Mouse (Mus musculus) forebrain, embryonic 14.5 days (tissue): ENCODE data around the gene Tmem45a. TPM values are rescaled to one million over a fixed set of nuclear protein-coding genes. Genes with fewer than 3 reads are reported as not detected.

Source experiments
- ATAC-seq: fragments of 200-750 bp; cut with Nextera tagmentation; 2 replicates; pipeline ENCODE4 v1.8.0; 2017; ENCODE audit warnings: mild to moderate bottlenecking, moderate library complexity
- DNase-seq: peaks from one replicate; pipeline ENCODE4 v3.0.0-alpha.2; 2015; ENCODE audit warnings: low spot score
- H3K27ac ChIP-seq: fragments of 300-500 bp; sonication (generic); 2 replicates; pipeline ENCODE4 v1.5.1; 2014; ENCODE audit warnings: low read depth, mild to moderate bottlenecking, control low read depth, low read length, moderate library complexity
- H3K27me3 ChIP-seq: fragments of 300-500 bp; sonication (generic); replicated peaks from 2 replicates; pipeline ENCODE4 v1.6.1; 2014; ENCODE audit warnings: low read length, control low read depth, mixed read lengths; ENCODE audit not compliant: control insufficient read depth, insufficient read depth
- H3K36me3 ChIP-seq: fragments of 300-500 bp; sonication (generic); 2 replicates; pipeline ENCODE4 v1.6.1; 2014; ENCODE audit warnings: low read length, control low read depth; ENCODE audit not compliant: control insufficient read depth, insufficient read depth
- H3K4me1 ChIP-seq: fragments of 300-500 bp; sonication (generic); 2 replicates; pipeline ENCODE4 v1.6.1; 2014; ENCODE audit warnings: antibody characterized with exemption, low read length, control low read depth; ENCODE audit not compliant: control insufficient read depth, insufficient read depth
- H3K4me2 ChIP-seq: fragments of 300-500 bp; sonication (generic); 2 replicates; pipeline ENCODE4 v1.6.1; 2014; ENCODE audit warnings: mild to moderate bottlenecking, control low read depth, low read length
- H3K4me3 ChIP-seq: fragments of 300-500 bp; sonication (generic); 2 replicates; pipeline ENCODE4 v1.5.1; 2014; ENCODE audit warnings: low read depth, low read length, control low read depth
- H3K9ac ChIP-seq: fragments of 300-500 bp; sonication (generic); 2 replicates; pipeline ENCODE4 v1.6.1; 2014; ENCODE audit warnings: mild to moderate bottlenecking, low read length, control low read depth, moderate library complexity
- H3K9me3 ChIP-seq: fragments of 300-500 bp; sonication (generic); replicated peaks from 2 replicates; pipeline ENCODE4 v1.6.1; 2016; ENCODE audit warnings: low read length, control low read depth, mixed read lengths; ENCODE audit not compliant: control insufficient read depth
- WGBS: fragments of 180-500 bp; shearing (Covaris S2); extraction: QIAGEN DNeasy Blood & Tissue Kit; methylation state at CpG from one replicate; pipeline ENCODE4 v1.1.7; 2014; 5-methylcytosine and 5-hydroxymethylcytosine counted together
- polyA plus RNA-seq: library from polyadenylated mRNA; unstranded; fragments of >200 nt; fragmentation: Nextera tagmentation; extraction: Ambion mirVana; gene quantifications from 2 replicates; pipeline ENCODE4 v1.2.1, GENCODE M21; 2014

Tmem45a gene
- polyA plus RNA-seq, 1 experiment from 2014 or later, result 7.0 TPM

DNA sequence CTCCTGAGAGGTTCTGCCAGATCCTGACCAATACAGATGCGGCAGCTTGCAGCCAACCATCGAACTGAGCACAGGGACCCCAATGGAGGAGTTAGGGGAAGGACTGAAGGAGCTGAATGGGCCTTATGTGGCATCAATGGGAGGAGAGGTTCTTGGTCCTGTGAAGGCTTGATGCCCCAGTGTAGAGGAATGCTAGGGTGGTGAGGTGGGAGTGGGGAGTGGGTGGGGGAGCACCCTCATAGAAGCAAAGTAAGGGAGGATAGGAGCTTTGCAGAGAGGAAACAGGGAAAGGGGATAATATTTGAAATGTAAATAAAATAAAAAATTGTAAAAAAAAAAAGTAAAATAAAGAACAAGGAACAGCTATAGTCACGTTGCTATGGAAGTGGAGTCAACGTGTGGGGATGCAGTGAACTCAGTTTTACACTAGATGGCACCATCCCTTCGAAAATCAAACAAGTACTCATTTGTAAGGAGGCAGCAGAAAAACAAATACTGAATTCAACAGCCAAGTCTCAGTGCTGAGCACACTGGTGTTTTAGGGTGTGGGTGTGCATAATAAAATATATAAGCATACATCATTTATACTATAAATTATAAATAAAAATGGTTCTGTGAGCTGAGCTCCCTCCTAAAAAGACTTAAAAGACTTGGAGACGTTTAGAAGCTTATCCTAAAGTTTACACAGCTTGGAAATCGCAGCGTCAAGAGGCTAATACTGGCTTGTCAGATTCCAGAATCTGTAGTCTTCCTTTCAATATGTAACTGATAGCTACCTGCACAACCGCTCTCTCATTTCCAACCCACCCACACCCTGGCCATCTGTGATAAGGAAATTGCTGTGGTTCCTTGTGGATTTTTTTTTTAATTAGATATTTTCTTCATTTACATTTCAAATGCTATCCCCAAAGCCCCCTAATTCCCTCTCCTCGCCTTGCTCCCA, 114.5 kb downstream of the Tmem45a start:
- no peak overlapping the region for H3K4me3 ChIP-seq
- H3K36me3 ChIP-seq, result no peaks in the 10 kb centered on the region
- no peak overlapping the region for H3K27ac ChIP-seq
- ATAC-seq (peak; percentile 83), DNase-seq (peak; percentile 80)
- no peak overlapping the region for H3K4me2 ChIP-seq
- H3K9ac ChIP-seq, result no peak overlapping the region
- H3K27me3 ChIP-seq, result no peaks in the 10 kb centered on the region
- H3K4me1 ChIP-seq, result no peaks in the 10 kb centered on the region
- H3K9me3 ChIP-seq, result no peaks in the 10 kb centered on the region
- 50% methylated on average over 10 of the region's 10 CpGs for WGBS

Other genes starting within 250 kb of the Tmem45a start
- gene Tfg, start 168.7 kb downstream of the Tmem45a start, polyA plus RNA-seq, result 163 and 169 TPM in 2 replicates
- gene Adgrg7, start 90.3 kb downstream of the Tmem45a start, polyA plus RNA-seq, result not detected in 2 replicates
- not detected in 2 replicates for gene Lnp1, start 41.9 kb upstream of the Tmem45a start, polyA plus RNA-seq
- not detected in 2 replicates for gene Tmem45a2, start 185.2 kb upstream of the Tmem45a start, polyA plus RNA-seq
- gene Tomm70a, start 235.5 kb upstream of the Tmem45a start, polyA plus RNA-seq, result 58.3 and 59.8 TPM in 2 replicates